Mouse (Mus musculus): Measurements from ENCODE around the gene Mrps11. TPM values are rescaled to one million over a fixed set of nuclear protein-coding genes. Genes with fewer than 3 reads are reported as not detected.

The Mrps11 gene
- total RNA-seq, 2 experiments from 2014 or later, result 45.1 to 49.4 TPM

DNA sequence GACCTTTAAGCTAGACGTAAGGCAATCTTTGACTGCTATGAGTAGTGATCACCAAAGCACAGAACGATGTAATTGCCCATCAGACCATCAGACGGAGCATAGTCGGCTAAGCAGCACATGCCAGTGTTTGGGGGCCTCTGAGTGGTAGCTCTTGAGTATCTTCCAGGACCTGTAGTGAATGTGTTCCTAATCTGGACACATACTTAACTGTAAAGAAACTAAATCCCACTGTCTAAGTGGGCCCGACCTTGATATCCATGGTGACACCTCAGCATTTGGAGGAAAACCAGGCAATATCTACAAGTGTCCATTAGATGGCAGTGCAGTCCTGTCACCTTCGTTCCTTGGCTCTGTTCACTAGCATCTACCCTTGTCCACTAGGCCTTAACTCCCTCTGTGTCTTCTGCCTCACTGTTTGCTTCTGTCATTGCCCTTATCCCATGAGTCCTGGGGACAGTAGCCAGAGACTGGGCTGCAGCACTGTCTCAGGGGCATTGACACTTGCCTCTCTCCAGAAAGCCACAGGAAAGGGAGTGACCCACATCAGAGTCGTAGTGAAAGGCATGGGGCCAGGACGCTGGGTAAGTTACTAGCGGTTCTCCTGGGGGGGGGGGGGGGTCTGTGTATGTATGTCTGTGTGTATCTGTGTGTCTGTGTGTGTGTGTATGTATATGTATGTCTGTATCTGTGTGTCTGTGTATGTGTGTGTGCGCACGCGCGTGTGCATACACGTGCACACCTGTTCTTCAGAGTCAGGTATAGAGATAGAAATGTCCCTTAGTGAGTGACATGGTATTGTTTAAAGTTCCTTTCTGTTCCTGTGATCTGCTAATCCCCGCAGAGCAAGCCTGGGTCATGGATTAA, 8.7 kb downstream of the Mrps11 start:
- peak; percentile 71 to 76 for DNase-seq
- intact Hi-C loops (cut with DNase I), result loop anchor here (1.0 to 5.0 kb wide), 2 partner anchors 56 to 99 kb away; partner anchors contain the start of gene Det1

DNA sequence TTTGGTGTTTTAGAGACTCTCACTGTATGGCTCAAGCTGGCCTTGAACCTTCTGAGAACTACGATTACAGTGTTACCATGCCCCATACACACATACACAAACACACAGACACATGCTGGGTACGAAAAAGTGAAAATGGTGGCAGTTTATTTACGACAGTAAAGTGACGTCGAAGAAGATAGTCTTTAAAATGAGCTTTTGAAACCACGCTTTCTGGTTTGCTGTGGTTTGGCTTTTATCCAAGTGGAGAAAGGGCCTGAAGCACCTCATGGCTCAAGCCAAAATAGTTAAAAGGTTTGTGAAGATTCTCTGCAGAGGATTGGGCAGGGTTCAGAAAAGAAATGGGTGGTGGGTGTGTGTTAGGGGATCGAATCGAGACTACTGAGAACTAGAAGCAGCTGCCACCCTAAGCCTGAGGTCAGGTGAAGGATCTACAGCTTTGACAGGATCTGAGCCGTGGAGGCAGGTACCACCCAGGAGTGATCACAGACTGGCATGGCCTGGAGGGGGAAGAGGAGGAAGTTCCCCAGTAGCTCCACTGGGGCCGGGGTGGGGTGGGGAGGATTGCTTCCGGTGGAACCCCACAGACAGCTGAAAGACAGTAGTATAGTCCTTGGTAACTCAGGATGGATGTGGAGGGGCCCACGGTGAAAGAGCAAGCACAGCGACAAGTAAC, 11.1 kb downstream of the Mrps11 start:
- intact Hi-C loops (cut with DNase I), result loop anchor here (5.0 kb wide), 1 partner anchor 53 kb away; the partner anchor contains the start of gene Det1
- DNase-seq, result no peak

- intact Hi-C loops (cut with DNase I), result loop anchor here (5.0 kb wide), 1 partner anchor 53 kb away; the partner anchor contains the start of gene Det1
- DNase-seq, result peak; percentile 21 to 34
Observed at GRCm38 (mm10) chr7:78794571-78795092, 11.7 kb downstream of the Mrps11 start.

GRCm38 (mm10) chr7:78796624-78797023, 13.7 kb downstream of the Mrps11 start:
- no peak for DNase-seq
- intact Hi-C loops (cut with DNase I), result no loop called here

DNA sequence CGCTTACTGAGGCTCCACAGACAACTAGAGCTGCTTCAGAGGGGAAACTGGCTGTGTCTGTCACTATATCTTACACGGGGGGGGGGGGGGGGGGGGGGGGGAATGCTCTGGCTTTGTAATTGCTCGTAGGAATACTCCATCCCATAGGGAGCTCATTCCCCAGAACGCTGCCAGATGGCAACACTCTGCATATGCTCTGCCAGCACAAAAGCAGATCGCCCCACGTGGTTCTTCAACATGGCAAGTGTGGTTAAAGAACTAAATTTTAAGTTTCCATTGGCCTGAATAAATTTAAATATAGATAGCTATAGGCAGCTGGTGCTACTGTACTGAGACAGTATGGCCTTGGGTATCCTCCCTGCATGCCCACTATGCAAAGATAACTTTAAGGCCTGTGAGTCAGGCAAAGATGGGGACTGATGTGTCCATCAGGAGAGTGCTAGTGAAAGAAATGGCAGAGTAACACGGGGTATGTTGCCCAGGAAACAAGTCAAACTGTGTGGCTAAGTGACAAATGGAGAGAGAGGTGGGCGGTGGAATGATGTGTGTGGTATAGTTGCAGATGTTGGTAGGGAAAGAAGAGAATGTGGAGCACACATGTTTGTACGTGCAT, 15.0 kb downstream of the Mrps11 start:
- intact Hi-C loops (cut with DNase I), result no loop called here
- peak; percentile 22 to 44 for DNase-seq

GRCm38 (mm10) chr7:78799730-78800496, 17.0 kb downstream of the Mrps11 start:
- intact Hi-C loops (cut with DNase I), result no loop called here
- DNase-seq, result no peak

- no peak for DNase-seq
- intact Hi-C loops (cut with DNase I), result no loop called here
Observed at GRCm38 (mm10) chr7:78803841-78804240, 20.9 kb downstream of the Mrps11 start.

GRCm38 (mm10) chr7:78807192-78807591, 24.3 kb downstream of the Mrps11 start:
- no peak for DNase-seq
- intact Hi-C loops (cut with DNase I), result no loop called here

- no peak for DNase-seq
- intact Hi-C loops (cut with DNase I), result no loop called here
Observed at GRCm38 (mm10) chr7:78813791-78814190, 30.9 kb downstream of the Mrps11 start.

DNA sequence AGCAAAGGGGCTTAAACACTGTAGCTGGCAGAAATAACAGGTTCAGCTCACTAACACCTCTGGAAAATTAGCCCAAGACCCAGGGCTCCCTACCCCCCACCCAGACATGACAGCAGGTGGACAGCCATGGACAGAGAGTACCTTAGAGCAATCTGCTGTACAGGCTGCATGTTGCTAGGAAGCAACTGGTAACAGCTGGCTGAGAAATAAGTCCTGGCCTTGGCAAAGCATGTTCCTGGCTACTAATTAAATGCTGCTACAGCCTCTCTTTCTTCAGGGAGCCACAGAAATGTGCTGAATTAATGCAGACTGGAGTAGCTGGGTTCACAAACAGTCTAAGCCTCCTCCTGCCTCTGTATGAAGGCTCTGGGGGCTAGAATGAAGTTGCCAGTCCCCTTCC, 31.8 kb downstream of the Mrps11 start:
- DNase-seq, result no peak
- intact Hi-C loops (cut with DNase I), result no loop called here

- DNase-seq, result no peak
- intact Hi-C loops (cut with DNase I), result no loop called here
Observed at GRCm38 (mm10) chr7:78818336-78818735, 35.4 kb downstream of the Mrps11 start.

GRCm38 (mm10) chr7:78826682-78827385, 43.9 kb downstream of the Mrps11 start:
- DNase-seq, result no peak
- intact Hi-C loops (cut with DNase I), result no loop called here

- intact Hi-C loops (cut with DNase I), result no loop called here
- no peak for DNase-seq
Observed at GRCm38 (mm10) chr7:78827749-78828362, 44.9 kb downstream of the Mrps11 start.

DNA sequence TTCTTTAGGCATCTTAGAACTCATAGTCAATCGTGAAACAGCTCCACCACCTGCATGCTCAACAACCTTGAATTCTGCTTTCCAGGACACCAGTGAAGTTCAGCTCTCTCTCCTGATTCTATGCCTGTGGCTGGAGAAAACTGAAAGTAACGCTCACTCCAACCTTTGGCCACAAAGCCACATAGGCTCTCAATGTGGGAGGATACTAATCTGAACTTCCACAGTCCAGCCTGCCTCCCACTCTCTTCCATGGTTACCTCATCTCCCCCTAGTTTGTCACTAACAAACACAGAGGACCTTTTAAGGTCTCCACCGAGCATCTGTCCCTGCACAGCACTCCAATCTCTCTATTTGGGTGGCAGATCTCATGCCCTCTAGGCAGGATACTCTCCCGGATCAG, 52.7 kb downstream of the Mrps11 start:
- intact Hi-C loops (cut with DNase I), result no loop called here
- DNase-seq, result no peak

GRCm38 (mm10) chr7:78837250-78837649, 54.3 kb downstream of the Mrps11 start:
- no peak for DNase-seq
- intact Hi-C loops (cut with DNase I), result no loop called here

- DNase-seq, result peak in 1 of 2 experiments; percentile 38
- intact Hi-C loops (cut with DNase I), result no loop called here
Observed at GRCm38 (mm10) chr7:78841601-78842000, 58.7 kb downstream of the Mrps11 start.
